Mouse (Mus musculus) c-Kit-positive CD71-negative TER-119-negative erythroid progenitor cells, embryonic 14.5 days (primary cell): ENCODE measurements around the gene Anln.
A peak's percentile ranks its signal among the peaks of the same experiment; 100 is the strongest.
"Not testable (repeated sequence)": the region's sequence is repeated elsewhere in the genome, so short reads cannot be mapped to it uniquely, and the experiment has no call there.

Source experiments
- DNase-seq: peaks from one replicate; pipeline ENCODE4 v3.0.0-alpha.2; 2013; ENCODE audit warnings: low read depth

Anln gene

DNA sequence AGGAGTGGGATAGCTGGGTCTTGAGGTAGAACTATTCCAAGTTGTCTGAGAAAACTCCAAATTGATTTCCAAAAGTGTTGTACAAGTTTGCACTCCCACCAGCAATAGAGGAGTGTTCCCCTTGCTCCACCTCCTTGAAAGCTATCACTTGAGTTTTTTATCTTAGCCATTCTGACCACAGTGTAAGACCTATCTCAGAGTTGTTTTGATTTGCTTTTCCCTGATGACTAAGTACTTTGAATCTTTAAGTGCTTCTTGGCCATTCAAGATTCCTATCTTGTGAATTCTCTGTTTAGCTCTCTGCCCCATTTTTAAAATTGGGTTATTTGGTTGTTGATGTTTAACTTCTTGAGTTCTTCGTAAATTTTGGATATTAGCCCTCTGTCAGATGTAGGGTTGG is 69.9 kb downstream of the Anln start:
- DNase-seq: no peak

DNA sequence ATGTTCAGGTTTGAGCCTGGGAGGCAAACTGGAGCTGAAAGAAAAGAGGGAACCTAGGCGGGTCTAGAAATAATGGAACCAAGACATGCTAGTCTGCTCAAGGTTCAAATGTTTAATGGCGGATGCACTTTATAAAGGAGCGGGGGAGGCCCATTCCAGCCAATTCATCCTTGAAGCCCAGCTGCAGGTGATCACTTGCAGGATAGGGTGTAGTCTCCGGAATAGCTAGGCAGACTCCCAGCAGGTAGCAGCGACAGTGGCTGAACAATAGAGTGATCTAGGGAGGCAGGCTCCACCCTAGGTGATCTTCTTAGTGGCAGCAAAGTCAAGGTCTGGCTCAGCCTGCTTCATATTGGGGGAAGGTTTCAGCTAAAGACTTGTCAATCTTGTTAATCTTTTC is 72.9 kb downstream of the Anln start:
- DNase-seq: not testable (repeated sequence)

DNA sequence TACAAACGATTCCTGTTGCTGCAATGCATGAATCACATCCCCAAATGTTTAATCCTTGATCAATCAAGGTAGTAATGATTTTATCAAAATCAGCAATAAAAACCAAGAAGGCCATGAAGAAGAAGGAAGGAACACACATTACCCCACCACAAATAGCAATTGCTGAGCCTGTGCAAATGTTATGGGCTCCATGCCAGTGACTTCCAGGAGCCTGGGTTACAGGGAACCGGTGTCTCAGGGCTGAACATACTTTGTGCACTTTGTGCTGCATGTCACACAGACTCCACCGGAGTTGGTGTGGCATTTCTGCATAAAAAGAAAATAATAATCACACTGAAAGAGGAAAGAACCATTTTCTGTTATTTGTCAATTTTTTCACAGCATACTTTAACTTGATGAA is 74.9 kb downstream of the Anln start:
- DNase-seq: no peak

DNA sequence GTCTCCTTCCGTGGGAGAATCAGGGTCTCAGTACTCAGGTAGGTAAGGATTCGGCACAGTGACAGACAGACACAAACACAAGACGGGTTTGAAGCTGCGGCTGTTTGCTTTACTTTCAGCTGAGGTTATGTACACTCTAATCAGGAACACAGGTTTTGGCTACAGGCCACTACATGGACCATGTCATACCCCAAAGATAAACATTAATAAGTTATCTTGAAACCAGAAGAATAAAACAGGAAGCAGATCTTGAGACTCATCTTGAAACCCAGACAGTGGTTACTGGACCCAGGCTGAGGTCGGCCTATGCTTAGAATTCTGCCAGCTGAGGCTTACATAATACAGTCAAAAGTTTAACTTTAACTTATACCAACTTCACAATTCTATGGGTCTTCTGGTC is 75.8 kb downstream of the Anln start:
- no peak for DNase-seq

DNA sequence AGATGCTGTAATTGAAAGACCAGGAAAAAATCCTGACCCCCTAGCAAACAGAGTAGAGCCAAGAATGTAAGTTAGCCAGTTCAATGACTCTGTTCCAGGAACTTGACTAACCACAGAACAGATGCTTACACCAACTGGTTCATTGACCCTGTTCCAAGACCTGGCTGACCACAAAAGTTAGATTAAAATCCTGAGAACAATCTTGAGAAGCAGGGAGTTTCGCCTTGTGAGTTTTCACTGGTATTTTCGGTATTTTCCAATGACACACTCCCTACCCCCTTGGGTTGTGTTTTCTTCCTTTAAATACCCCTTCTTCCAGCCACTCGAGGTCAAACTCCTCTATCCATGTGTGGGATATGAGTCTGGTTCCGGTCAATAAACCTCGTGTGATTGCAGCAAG is 79.3 kb downstream of the Anln start:
- DNase-seq: no peak

DNA sequence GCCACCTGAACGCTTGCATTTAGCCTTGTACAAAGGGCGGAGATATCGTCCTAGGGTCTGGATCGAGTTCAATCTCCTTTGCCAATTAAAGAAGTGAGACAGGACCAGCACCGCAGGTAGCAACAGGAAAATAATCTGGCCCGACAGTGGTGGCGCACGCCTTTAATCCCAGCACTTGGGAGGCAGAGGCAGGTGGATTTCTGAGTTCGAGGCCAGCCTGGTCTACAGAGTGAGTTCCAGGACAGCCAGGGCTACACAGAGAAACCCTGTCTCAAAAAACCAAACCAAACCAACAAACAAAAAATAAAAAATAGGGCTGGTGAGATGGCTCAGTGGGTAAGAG is 81.1 kb downstream of the Anln start:
- not testable (repeated sequence) for DNase-seq

DNA sequence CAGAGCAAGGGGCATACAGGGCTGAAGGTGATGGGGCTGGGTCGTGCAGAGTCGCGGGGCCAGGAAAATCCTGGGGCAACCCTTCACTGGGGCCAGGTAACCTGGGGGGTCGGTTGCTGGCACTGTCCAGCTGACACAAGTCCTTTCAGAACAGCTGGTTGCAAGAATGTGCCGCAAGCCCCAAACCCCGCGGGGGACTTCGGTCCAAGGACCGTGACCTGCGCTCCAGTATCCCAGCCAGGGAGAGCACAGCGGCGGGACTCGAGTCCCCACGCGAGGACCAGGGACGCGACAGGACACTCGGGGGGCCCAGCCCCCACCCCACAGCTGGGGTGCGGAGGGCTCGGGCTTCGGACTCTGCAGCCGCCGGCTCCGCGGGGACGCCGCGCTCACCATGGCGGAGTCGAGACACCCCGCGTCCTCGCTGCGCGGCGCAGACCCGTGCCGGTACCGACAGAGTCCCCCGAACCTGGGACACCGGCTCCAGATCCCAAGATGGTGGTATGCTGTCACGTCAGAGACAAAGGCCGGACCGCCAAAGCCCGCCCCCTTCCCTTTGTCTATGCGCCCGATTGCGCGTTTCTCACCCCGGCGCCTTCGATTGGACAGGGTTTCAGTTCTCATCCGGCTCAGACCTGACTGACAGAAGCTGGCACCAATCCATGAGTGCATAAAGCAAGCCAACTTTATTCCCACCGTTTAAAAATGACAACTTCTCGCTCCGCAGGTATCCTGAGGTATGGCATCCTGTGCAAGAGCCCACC is 81.7 kb downstream of the Anln start, which contains the start of gene Zfp810:
Gene Zfp810 (minus strand): TSS at position 493 of the 764 bp plus-strand sequence.
- peak; percentile 95 for DNase-seq

DNA sequence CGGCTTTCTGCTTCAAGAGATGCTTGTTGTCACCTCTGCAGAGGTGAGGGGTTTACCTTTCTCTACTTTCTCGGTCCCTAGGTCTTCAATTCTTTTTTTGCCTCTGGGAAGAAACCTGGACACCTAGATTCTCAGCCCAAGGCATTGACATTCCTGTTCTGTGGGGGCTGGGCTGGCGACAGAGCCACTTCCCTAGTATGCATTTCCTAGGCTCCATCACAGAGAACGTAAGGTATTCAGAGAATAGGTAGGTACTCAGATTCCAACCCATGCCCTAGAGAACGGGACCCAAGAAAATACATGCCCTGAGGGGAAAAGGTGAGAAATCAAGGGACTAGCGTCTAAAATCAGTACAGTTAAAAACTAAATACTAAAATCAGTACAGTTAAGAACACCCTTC is 82.3 kb downstream of the Anln start:
- no peak for DNase-seq

DNA sequence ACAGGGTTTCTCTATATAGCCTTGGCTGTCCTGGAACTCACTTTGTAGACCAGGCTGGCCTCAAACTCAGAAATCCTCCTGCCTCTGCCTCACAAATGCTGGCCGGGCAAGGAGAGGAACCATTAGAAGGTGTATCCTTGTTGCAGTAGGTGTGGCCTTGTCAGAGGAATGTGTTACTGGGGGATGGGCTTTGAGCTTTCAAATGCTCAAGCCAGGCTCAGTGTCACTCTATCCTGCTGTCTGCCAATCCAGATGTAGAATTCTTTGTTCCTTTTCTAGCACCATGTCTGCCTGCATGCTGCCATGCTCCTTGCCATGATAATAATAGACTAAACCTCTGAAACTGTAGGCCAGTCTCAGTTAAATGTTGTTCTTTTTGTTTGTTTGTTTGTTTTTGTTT is 86.8 kb downstream of the Anln start:
- DNase-seq: no peak
